Mouse (Mus musculus): ENCODE results near the gene Polr2f.

DNA sequence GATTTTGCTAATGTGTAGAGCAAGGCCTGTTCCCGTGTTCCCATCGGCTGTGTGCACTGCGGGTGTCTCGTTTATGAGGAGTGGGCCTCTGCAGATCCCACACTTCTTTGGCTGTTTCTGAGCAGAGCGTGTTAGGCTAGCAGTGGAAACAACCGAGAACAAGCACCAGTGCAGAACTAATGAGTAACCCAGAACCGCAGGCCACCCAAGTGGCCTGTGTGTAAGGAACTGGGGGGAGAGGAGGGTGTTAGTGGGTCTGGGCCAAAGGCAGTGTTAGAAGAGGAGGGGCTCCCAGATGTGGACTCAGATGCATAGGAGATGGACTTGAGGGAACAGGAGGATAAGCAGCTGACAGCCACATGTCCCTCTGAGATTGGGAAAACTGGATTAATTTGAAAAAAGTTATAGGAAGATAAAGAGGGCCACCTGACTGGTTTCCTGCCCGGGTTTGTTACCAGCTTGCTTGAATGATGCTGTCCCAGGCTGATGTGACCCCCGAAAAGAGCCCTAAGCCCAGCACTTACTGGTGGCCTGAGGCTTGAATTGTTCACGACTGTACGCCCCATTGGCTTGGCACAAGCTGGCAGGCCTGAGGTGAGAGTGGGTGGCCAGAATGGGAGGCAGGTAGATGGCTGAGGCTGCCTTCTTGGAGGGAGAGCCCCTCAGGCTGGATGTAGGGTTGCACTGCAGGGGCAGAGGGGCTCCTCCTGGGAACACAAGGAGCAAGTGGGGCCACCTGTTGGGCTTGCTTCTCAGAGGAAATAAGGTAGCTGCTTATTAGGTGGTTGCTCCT, 4.8 kb upstream of the Polr2f start:
- no peak for TF ChIP-seq CTCF (IDR thresholded peaks at IDR 0.05; ENCODE audit: low read depth, low read length)
- TF ChIP-seq POLR2A (IDR thresholded peaks at IDR 0.05; ENCODE audit: borderline replicate concordance, low read depth, low read length) = no peak

Data from bone marrow macrophage, adult 2 months (primary cell).